Mouse (Mus musculus) MEL (cell line): ENCODE measurements around the gene Fam83g. TPM values are rescaled to one million over a fixed set of nuclear protein-coding genes. Genes with fewer than 3 reads are reported as not detected.

Source experiments
- DNase-seq: peaks from one replicate; pipeline ENCODE4 v3.0.0; 2011; ENCODE audit warnings: low read depth, low spot score
- H3K27ac ChIP-seq: 2 replicates; pipeline ENCODE4 v1.5.1; 2012; ENCODE audit warnings: low read depth, mild to moderate bottlenecking, control low read depth, low read length, moderate library complexity; ENCODE audit not compliant: control insufficient read depth
- H3K27me3 ChIP-seq, 2 experiments: fragments of 150-350 bp in 1 of 2; sonication (generic) in 1 of 2; 2 replicates each; pipeline ENCODE4 v1.6.1; 2012; ENCODE audit warnings: low read length in 2 of 2, mild to moderate bottlenecking in 2 of 2, improper control_type of control experiment in 1 of 2, moderate library complexity in 1 of 2; ENCODE audit not compliant: insufficient read depth in 2 of 2, control insufficient read depth in 1 of 2
- H3K36me3 ChIP-seq, 2 experiments: 2 replicates each; pipeline ENCODE4 v1.6.1; 2012 to 2014; ENCODE audit warnings: low read length in 2 of 2, improper control_type of control experiment in 1 of 2, inconsistent platforms in 1 of 2, mild to moderate bottlenecking in 1 of 2; ENCODE audit not compliant: insufficient read depth in 2 of 2, control insufficient read depth in 1 of 2
- H3K4me1 ChIP-seq, 2 experiments: fragments of 150-350 bp in 1 of 2; sonication (generic) in 1 of 2; 2 replicates each; pipeline ENCODE4 v1.6.1; 2012; ENCODE audit warnings: low read length in 2 of 2, improper control_type of control experiment in 1 of 2, mild to moderate bottlenecking in 1 of 2; ENCODE audit not compliant: insufficient read depth in 2 of 2, control insufficient read depth in 1 of 2
- H3K4me3 ChIP-seq, 2 experiments: fragments of 150-350 bp in 1 of 2; sonication (generic) in 1 of 2; 2 replicates each; pipeline ENCODE4 v1.5.1; 2012; ENCODE audit warnings: low read depth in 2 of 2, low read length in 2 of 2, mild to moderate bottlenecking in 2 of 2, moderate library complexity in 2 of 2, control low read depth in 1 of 2, improper control_type of control experiment in 1 of 2; ENCODE audit not compliant: control insufficient read depth in 1 of 2, insufficient read depth in 1 of 2
- H3K79me2 ChIP-seq: 2 replicates; pipeline ENCODE4 v1.6.1; 2012; ENCODE audit warnings: mild to moderate bottlenecking, low read length, moderate library complexity; ENCODE audit not compliant: control insufficient read depth, poor library complexity, insufficient read depth
- H3K9ac ChIP-seq: 2 replicates; pipeline ENCODE4 v1.6.1; 2012; ENCODE audit warnings: low read depth, mild to moderate bottlenecking, control low read depth, low read length, moderate library complexity; ENCODE audit not compliant: control insufficient read depth, poor library complexity, severe bottlenecking
- H3K9me3 ChIP-seq: fragments of 150-350 bp; sonication (generic); replicated peaks from 2 replicates; pipeline ENCODE4 v1.6.1; 2012; ENCODE audit warnings: mild to moderate bottlenecking, low read length, improper control_type of control experiment, moderate library complexity; ENCODE audit not compliant: insufficient read depth
- BHLHE40 ChIP-seq: IDR thresholded peaks from 2 replicates; pipeline ENCODE4 v1.6.1; 2012; ENCODE audit warnings: low read depth, mild to moderate bottlenecking, inconsistent platforms, low read length, improper control_type of control experiment, borderline replicate concordance
- CTCF ChIP-seq, 3 experiments: IDR thresholded peaks in 2 of 3; conservative IDR thresholded peaks in 1 of 3; 2 replicates each; pipeline ENCODE4 v1.5.1; 2011 to 2012; ENCODE audit warnings: low read length in 3 of 3, low read depth in 2 of 3, mild to moderate bottlenecking in 2 of 3, improper control_type of control experiment in 1 of 3, inconsistent platforms in 1 of 3, mixed read lengths in 1 of 3, moderate library complexity in 1 of 3; ENCODE audit not compliant: control insufficient read depth in 1 of 3, insufficient read depth in 1 of 3, poor library complexity in 1 of 3, severe bottlenecking in 1 of 3
- E2F4 ChIP-seq: IDR thresholded peaks from 2 replicates; pipeline ENCODE4 v1.6.1; 2011; ENCODE audit warnings: low read depth, low read length, improper control_type of control experiment, borderline replicate concordance
- EP300 ChIP-seq, 2 experiments: IDR thresholded peaks; 2 replicates each; pipeline ENCODE4 v1.6.1; 2011; ENCODE audit warnings: improper control_type of control experiment in 2 of 2, low read length in 2 of 2, low read depth in 1 of 2, mild to moderate bottlenecking in 1 of 2
- GABPA ChIP-seq: IDR thresholded peaks from 2 replicates; pipeline ENCODE4 v1.6.1; 2012; ENCODE audit warnings: low read depth, mild to moderate bottlenecking, inconsistent platforms, low read length, improper control_type of control experiment, moderate library complexity
- MEF2A ChIP-seq: IDR thresholded peaks from 2 replicates; pipeline ENCODE4 v1.6.1; 2014; ENCODE audit warnings: low read depth, mild to moderate bottlenecking, inconsistent platforms, low read length, improper control_type of control experiment; ENCODE audit not compliant: poor library complexity, insufficient replicate concordance, severe bottlenecking; ENCODE audit errors: extremely low read depth
- MXI1 ChIP-seq: IDR thresholded peaks from 2 replicates; pipeline ENCODE4 v1.6.1; 2011; ENCODE audit warnings: mild to moderate bottlenecking, low read depth, low read length, improper control_type of control experiment
- MYB ChIP-seq: IDR thresholded peaks from 2 replicates; pipeline ENCODE4 v1.6.1; 2011; ENCODE audit warnings: mild to moderate bottlenecking, low read depth, low read length, improper control_type of control experiment
- MYC ChIP-seq: IDR thresholded peaks from 2 replicates; pipeline ENCODE4 v1.6.1; 2011; ENCODE audit warnings: low read depth, mild to moderate bottlenecking, low read length, improper control_type of control experiment, moderate library complexity
- POLR2AphosphoS2 ChIP-seq: IDR thresholded peaks from 2 replicates; pipeline ENCODE4 v1.6.1; 2011; ENCODE audit warnings: low read length, improper control_type of control experiment
- POLR2AphosphoS5 ChIP-seq: IDR thresholded peaks from 2 replicates; pipeline ENCODE4 v1.6.1; 2012; ENCODE audit warnings: low read depth, borderline replicate concordance, mild to moderate bottlenecking, inconsistent platforms, low read length, moderate library complexity, mixed read lengths
- UBTF ChIP-seq: IDR thresholded peaks from 2 replicates; pipeline ENCODE4 v1.6.1; 2012; ENCODE audit warnings: low read depth, mild to moderate bottlenecking, inconsistent platforms, low read length, improper control_type of control experiment, moderate library complexity, borderline replicate concordance; ENCODE audit not compliant: insufficient read depth
- USF1 ChIP-seq: IDR thresholded peaks from 2 replicates; pipeline ENCODE4 v1.6.1; 2014; ENCODE audit warnings: low read depth, mild to moderate bottlenecking, inconsistent platforms, low read length, improper control_type of control experiment, moderate library complexity
- ZC3H11A ChIP-seq: IDR thresholded peaks from 2 replicates; pipeline ENCODE4 v1.6.1; 2012; ENCODE audit warnings: low read depth, mild to moderate bottlenecking, inconsistent platforms, low read length, improper control_type of control experiment
- ZMIZ1 ChIP-seq: IDR thresholded peaks from 2 replicates; pipeline ENCODE4 v1.6.1; 2012; ENCODE audit warnings: low read depth, mild to moderate bottlenecking, inconsistent platforms, low read length, improper control_type of control experiment, moderate library complexity
- polyA plus RNA-seq, 2 experiments: library from polyadenylated mRNA; stranded (reverse) in 1 of 2; unstranded in 1 of 2; fragments of >175 nt in 1 of 2; fragments of >200 nt in 1 of 2; gene quantifications; 2 replicates each; pipeline versions ENCODE4 v1.2.1 to v1.2.4; 2012; ENCODE audit warnings: low replicate concordance in 2 of 2, low read depth in 1 of 2; ENCODE audit not compliant: insufficient read length in 2 of 2, insufficient read depth in 1 of 2, missing spikeins in 1 of 2
- total RNA-seq: library from RNA; depleted of rRNA; stranded (reverse); fragments of 300-350 nt; gene quantifications from 2 replicates; pipeline ENCODE4 v1.2.3, GENCODE M21; 2012

The Fam83g gene
- total and polyA plus RNA-seq, 3 experiments: 5.4 to 9.7 TPM; not detected in 1

DNA sequence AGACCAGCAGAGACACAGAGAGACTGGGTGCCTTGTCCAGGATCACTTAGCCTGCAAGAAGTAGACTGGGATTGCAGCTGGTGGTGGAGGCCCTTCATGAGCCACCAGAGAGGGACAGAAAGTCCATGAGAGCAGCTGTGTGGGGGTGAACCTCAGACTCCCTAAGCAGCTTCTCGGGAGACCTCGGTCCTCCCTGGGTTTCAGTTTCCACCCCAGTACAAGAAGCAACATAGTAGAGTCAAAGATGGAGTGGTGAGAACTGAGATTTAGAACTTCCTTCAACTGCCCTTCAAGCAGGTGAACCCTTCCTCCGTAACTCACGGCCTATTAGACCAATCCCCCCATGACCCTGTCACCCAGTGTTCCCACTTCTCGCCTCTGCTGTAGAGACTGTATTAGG lies 21.7 kb upstream of the Fam83g start:
- Histone ChIP-seq H3K9me3 (no peaks in the 10 kb centered on the region), H3K27me3 (no peaks in the 10 kb centered on the region), H3K4me1 (no peaks in the 10 kb centered on the region), H3K9ac (no peak overlapping the region), H3K27ac (no peak overlapping the region), H3K79me2 (no peaks in the 10 kb centered on the region), H3K36me3 (no peaks in the 10 kb centered on the region), H3K4me3 (no peak overlapping the region)
- TF ChIP-seq MEF2A (no peak), UBTF (no peak), E2F4 (no peak), EP300 (IDR thresholded peaks at IDR 0.05; ENCODE audit: low read depth in 1 of 2, low read length in 2 of 2) (no peak), BHLHE40 (no peak), MXI1 (no peak), CTCF (IDR thresholded peaks at IDR 0.05 in 2 of 3, conservative IDR thresholded peaks at IDR 0.05 in 1 of 3; ENCODE audit: control insufficient read depth in 1 of 3, insufficient read depth in 1 of 3, low read depth in 2 of 3, low read length in 3 of 3, poor library complexity in 1 of 3, severe bottlenecking in 1 of 3) (no peak), MYB (no peak), GABPA (no peak), POLR2AphosphoS2 (no peak), ZMIZ1 (no peak)
- DNase-seq: no peak

DNA sequence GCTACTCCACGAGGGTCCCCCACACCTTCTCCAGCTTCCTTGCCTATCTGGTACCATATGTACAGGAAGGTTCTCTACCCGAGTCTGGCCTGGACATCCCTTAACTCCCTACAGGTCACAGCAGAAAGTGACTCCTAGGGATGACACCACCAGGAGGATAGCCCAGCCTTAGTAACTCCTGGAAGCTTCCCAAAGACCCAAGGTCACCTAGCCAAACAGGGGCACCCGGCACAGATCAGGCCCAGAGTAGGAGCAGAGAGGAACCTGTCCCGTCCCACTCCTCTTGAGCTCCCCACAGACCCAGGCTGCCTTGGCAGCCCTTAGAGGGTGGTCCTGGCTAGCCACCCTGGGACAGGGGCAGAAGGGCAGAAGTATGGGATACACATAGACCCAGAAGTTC lies 18.5 kb upstream of the Fam83g start:
- no peaks in the 10 kb centered on the region for H3K9me3 ChIP-seq
- no peak for TF ChIP-seq MYC
- TF ChIP-seq USF1: no peak
- TF ChIP-seq ZC3H11A: no peak
- TF ChIP-seq POLR2AphosphoS5: no peak
- no peak for TF ChIP-seq CTCF (IDR thresholded peaks at IDR 0.05 in 2 of 3, conservative IDR thresholded peaks at IDR 0.05 in 1 of 3; ENCODE audit: control insufficient read depth in 1 of 3, insufficient read depth in 1 of 3, low read depth in 2 of 3, low read length in 3 of 3, poor library complexity in 1 of 3, severe bottlenecking in 1 of 3)
- TF ChIP-seq, all 39 proteins: peak for 0
- no peaks in the 10 kb centered on the region for H3K79me2 ChIP-seq
- H3K4me3 ChIP-seq: no peak overlapping the region
- no peak overlapping the region for H3K9ac ChIP-seq
- H3K27me3 ChIP-seq: no peaks in the 10 kb centered on the region
- H3K27ac ChIP-seq: no peak overlapping the region
- no peaks in the 10 kb centered on the region for H3K36me3 ChIP-seq
- no peak for DNase-seq
- H3K4me1 ChIP-seq: no peaks in the 10 kb centered on the region
